Mouse (Mus musculus) mesoderm, embryonic 11.5 days (tissue): ENCODE measurements around the gene Fam216a.
A peak's percentile ranks its signal among the peaks of the same experiment; 100 is the strongest.

ENCODE experiments used
- DNase-seq: peaks from one replicate; pipeline ENCODE4 v3.0.0-alpha.2; 2012; ENCODE audit warnings: low read depth, low spot score

Gene Fam216a

GRCm38 (mm10) chr5:122391178-122391785 is 19.1 kb upstream of the Fam216a start:
- no peak for DNase-seq

GRCm38 (mm10) chr5:122390671-122391070 is 18.5 kb upstream of the Fam216a start:
- no peak for DNase-seq

GRCm38 (mm10) chr5:122390006-122390405 is 17.8 kb upstream of the Fam216a start:
- DNase-seq = no peak

- peak; percentile 79 for DNase-seq
Observed at GRCm38 (mm10) chr5:122379374-122380155, 7.4 kb upstream of the Fam216a start.

- DNase-seq = no peak
Observed at GRCm38 (mm10) chr5:122378171-122378570, 6.0 kb upstream of the Fam216a start.

GRCm38 (mm10) chr5:122377101-122377833 is 5.1 kb upstream of the Fam216a start:
- DNase-seq = no peak

- DNase-seq = no peak
Observed at GRCm38 (mm10) chr5:122372878-122373277, 714 bp upstream of the Fam216a start.

GRCm38 (mm10) chr5:122371591-122372191 is 473 bp downstream of the Fam216a start, which contains the start of gene Gpn3:
Gene Gpn3, plus strand, starts transcription at chr5:122371876.
- peak; percentile 36 for DNase-seq

GRCm38 (mm10) chr5:122354492-122355067 is 17.6 kb downstream of the Fam216a start:
- no peak for DNase-seq

GRCm38 (mm10) chr5:122353807-122354491 is 18.2 kb downstream of the Fam216a start, which contains the start of the genes Rad9b and Vps29:
Gene Rad9b, minus strand, starts transcription at chr5:122354233.
Gene Vps29, plus strand, starts transcription at chr5:122354369.
- DNase-seq = peak; percentile 100

- DNase-seq = no peak
Observed at GRCm38 (mm10) chr5:122345777-122346176, 26.4 kb downstream of the Fam216a start.

- peak; percentile 78 for DNase-seq
Observed at GRCm38 (mm10) chr5:122344260-122344659, 27.9 kb downstream of the Fam216a start.

- DNase-seq = no peak
Observed at GRCm38 (mm10) chr5:122343768-122344167, 28.4 kb downstream of the Fam216a start.

GRCm38 (mm10) chr5:122342874-122343273 is 29.3 kb downstream of the Fam216a start:
- DNase-seq = no peak

- no peak for DNase-seq
Observed at GRCm38 (mm10) chr5:122336554-122337294, 35.4 kb downstream of the Fam216a start.

- no peak for DNase-seq
Observed at GRCm38 (mm10) chr5:122334682-122335081, 37.5 kb downstream of the Fam216a start.

GRCm38 (mm10) chr5:122330269-122330668 is 41.9 kb downstream of the Fam216a start:
- DNase-seq = no peak

GRCm38 (mm10) chr5:122327283-122327682 is 44.9 kb downstream of the Fam216a start:
- DNase-seq = no peak

GRCm38 (mm10) chr5:122325477-122325876 is 46.7 kb downstream of the Fam216a start:
- no peak for DNase-seq
